Mouse (Mus musculus) A20 (cell line): ENCODE data around the gene Alg11.

Experiments used
- DNase-seq: peaks from one replicate; pipeline ENCODE4 v3.0.0-alpha.2; 2011; ENCODE audit warnings: low read depth, low spot score

Alg11 gene

DNA sequence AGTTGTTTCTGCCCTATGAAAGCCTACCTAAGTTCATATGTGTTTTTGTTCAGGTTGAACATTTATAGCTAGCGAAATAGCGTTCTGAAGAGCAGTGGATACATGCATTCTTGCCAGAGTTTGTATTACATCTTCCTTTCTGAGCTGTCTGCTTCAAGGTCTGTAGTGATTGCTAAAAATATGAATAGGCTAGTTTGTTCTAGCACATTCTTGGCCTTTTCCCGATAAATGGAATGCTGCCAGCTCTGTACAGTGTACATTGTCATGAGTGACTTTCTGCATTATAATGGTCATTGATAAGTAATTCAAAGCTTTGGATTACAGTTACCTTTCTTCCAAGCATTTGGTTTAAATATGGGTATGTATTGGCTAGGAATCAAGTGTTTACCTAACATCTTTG is 605 bp downstream of the Alg11 start:
- DNase-seq: no peak

DNA sequence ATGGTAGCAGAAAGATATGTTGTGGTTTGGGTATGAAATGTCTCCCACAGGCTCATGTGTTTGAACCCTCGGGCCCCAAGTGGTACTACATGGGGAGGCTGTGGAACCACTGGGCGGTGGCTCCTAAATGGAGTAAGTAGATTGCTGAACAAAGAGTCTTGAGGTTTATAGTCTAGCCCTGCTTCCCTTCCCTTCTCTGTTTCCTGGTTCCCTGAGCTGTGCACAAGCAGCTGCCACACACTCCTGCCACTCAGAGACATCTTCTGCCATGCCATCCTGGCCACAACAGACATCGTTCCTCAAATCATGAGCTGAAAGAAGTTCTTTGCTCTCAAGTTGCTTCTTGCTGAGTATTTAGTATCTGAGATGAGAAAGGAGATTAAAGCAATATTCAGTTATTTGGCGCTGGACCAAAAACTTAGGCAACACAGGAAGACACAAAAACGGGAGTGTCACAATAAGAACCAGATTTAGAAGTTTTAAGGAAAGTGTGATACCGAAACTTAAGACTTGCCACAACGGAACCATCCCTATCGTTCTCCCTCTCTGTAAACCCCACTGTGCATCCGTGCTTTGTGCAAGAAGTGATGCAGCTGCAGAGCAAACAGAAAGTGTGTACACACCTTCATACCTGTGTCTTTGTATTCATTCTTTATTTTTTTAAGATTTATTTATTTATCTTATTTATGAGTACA is 18.9 kb downstream of the Alg11 start:
- DNase-seq: no peak

DNA sequence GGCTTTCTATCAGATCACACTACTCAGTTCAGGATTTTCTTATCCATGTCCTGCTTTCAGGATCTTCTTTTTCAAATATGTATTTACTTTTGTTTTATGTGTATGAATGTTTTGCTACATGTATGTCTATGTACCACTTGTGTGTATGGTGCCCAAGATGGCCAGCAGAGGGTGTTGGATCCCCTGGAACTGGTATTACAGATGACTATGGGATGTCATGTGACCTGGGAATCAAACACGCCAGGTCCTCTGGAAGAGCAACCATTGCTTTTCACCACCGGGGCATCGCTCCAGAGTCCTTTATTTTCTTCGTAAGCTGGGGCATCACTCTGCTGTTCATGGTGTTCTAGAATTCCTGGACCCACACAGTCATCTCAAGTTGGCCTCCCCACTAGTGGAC is 28.7 kb downstream of the Alg11 start:
- no peak for DNase-seq

DNA sequence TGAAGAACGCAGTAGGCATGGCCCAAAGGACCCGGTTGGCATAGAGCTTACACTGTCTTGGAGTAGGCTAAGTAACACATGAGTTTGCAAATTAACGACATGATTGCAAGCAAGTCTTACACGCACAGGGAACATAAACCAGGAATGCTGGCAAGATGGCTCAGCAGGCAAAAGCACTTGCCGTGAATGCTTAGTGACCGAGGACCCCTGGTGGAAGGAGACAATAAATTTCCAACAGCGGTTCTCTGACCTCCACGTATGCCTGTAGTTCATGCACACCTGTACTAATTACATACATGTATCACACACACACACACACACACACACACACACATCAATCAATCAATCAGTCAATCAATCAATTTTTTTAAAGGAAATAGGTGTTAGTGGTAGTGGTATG is 31.0 kb downstream of the Alg11 start:
- peak; percentile 30 for DNase-seq

DNA sequence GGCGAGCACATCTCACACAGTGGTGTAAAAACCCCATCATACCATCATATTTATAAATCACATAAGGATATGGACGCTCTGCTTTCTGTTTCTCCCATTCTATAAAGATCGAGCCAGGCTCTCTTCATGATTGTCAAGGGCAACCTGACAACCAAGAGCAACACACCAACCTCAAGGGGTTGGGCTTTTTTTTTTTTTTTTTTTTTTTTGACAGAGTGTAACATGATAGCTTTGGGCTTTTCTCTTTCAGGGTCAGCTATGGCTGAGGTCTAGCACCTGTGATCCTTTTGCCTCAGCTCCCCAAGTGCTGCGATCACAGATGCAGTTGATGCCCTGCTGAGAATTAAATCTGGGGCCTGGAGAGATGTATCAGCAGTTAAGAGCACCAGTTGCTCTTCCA is 46.5 kb downstream of the Alg11 start:
- no peak for DNase-seq
